Mouse (Mus musculus): ENCODE results near the gene Zic1. TPM values are rescaled to one million over a fixed set of nuclear protein-coding genes. Genes with fewer than 3 reads are reported as not detected.

Zic1 gene
- polyA plus RNA-seq, 1 experiment from 2014 or later, result 25.1 TPM

GRCm38 (mm10) chr9:91386502-91386890, 20.9 kb upstream of the Zic1 start:
- WGBS, result 3% methylated on average over 17 of the region's 17 CpGs
- Histone ChIP-seq H3K4me3 (replicated peaks; ENCODE audit: low read length) (peak overlapping the region; percentile 12; the same call in 1 of the 2 replicates), H3K27me3 (ENCODE audit: control insufficient read depth, insufficient read depth, low read length) (peaks cover 88% of the 10 kb centered on the region), H3K9ac (peak overlapping the region; percentile 48), H3K36me3 (replicated peaks; ENCODE audit: control insufficient read depth, insufficient read depth) (no peaks in the 10 kb centered on the region), H3K9me3 (ENCODE audit: control insufficient read depth, low read length) (no peaks in the 10 kb centered on the region), H3K27ac (peak overlapping the region; percentile 93), H3K4me1 (replicated peaks; ENCODE audit: control insufficient read depth, insufficient read depth, low read length) (no peaks in the 10 kb centered on the region), H3K4me2 (replicated peaks) (peak overlapping the region; percentile 47)
- ATAC-seq (ENCODE audit: low FRiP score) (no peak), DNase-seq (ENCODE audit: low spot score) (peak; percentile 74)

GRCm38 (mm10) chr9:91385561-91386430, 20.2 kb upstream of the Zic1 start:
- ATAC-seq (ENCODE audit: low FRiP score), result no peak
- DNase-seq (ENCODE audit: low spot score), result no peak
- peak overlapping the region; percentile 76 for H3K4me2 ChIP-seq (replicated peaks)
- no peaks in the 10 kb centered on the region for H3K9me3 ChIP-seq (ENCODE audit: control insufficient read depth, low read length)
- peak overlapping the region; percentile 48 for H3K9ac ChIP-seq
- H3K4me1 ChIP-seq (replicated peaks; ENCODE audit: control insufficient read depth, insufficient read depth, low read length), result no peaks in the 10 kb centered on the region
- peak overlapping the region; percentile 93 for H3K27ac ChIP-seq
- WGBS, result 7% methylated on average over 8 of the region's 8 CpGs
- H3K27me3 ChIP-seq (ENCODE audit: control insufficient read depth, insufficient read depth, low read length), result peaks cover 86% of the 10 kb centered on the region
- no peak overlapping the region for H3K4me3 ChIP-seq (replicated peaks; ENCODE audit: low read length)
- H3K36me3 ChIP-seq (replicated peaks; ENCODE audit: control insufficient read depth, insufficient read depth), result no peaks in the 10 kb centered on the region

DNA sequence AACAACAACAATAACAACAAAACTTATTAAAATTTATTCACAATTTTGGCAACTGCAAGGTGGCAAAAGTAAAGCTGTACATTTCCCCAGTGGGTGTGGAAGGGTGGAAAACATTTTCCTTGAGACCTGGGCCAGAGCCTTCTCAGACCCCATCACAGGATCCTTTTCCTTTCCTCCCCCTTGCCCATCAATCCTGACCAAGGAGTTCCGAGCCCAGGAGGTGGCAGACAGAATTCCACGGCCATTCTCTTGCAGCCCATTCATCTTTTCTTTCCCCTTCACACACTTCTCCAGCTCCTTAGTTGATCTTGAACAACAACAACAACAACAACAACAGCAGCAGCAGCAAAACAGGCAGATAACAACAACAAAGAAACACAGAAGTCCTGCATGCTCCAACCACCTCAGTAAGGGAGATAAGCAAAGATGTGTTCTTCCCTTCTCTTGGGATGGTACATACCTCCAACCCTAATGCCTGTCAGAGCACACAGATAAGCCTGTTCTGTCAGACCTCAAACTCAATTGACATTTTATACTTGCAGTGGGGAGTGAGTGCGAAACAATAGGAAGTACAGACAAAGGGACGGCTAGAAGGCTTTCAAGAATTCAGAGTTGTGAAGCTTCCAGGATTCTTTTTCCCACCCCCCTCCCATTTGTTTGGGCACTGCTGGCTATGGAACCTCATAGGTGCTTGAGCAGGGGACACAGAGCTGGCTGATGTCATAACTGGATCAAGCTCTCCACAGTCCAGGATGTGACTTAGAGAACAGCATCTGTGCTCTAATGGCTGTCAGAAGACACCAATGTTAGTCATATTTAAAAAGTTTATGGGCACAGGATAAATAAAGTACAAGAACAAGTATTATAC, 19.3 kb upstream of the Zic1 start:
- ATAC-seq (ENCODE audit: low FRiP score) (no peak), DNase-seq (ENCODE audit: low spot score) (no peak)
- peaks cover 85% of the 10 kb centered on the region for H3K27me3 ChIP-seq (ENCODE audit: control insufficient read depth, insufficient read depth, low read length)
- H3K36me3 ChIP-seq (replicated peaks; ENCODE audit: control insufficient read depth, insufficient read depth), result no peaks in the 10 kb centered on the region
- no peaks in the 10 kb centered on the region for H3K4me1 ChIP-seq (replicated peaks; ENCODE audit: control insufficient read depth, insufficient read depth, low read length)
- 0 out of 2 replicates have a peak overlapping the region, but pooled peaks have one; percentile 0 for H3K9ac ChIP-seq
- H3K9me3 ChIP-seq (ENCODE audit: control insufficient read depth, low read length), result no peaks in the 10 kb centered on the region
- H3K4me2 ChIP-seq (replicated peaks), result peak overlapping the region; percentile 76
- peak overlapping the region; percentile 93 for H3K27ac ChIP-seq
- 10% methylated on average over 4 of the region's 4 CpGs for WGBS
- H3K4me3 ChIP-seq (replicated peaks; ENCODE audit: low read length), result no peak overlapping the region

DNA sequence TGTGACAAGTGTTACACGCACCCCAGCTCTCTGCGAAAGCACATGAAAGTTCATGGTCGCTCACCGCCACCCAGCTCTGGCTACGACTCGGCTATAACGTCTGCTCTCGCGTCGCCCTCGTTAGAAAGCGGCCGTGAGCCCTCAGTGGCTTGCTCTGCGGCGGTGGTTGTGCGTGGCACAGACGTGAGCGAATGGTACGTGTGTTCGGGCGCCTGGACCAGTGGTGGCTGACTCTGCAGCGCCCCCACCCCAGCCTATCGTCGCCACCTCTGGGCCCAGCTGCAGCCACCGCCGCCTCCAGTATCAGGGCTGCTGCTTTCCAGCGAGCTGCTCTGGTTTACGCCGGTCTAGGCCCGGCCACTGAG, 18.5 kb upstream of the Zic1 start:
- Histone ChIP-seq H3K4me3 (replicated peaks; ENCODE audit: low read length) (peak overlapping the region; percentile 41), H3K27me3 (ENCODE audit: control insufficient read depth, insufficient read depth, low read length) (peaks cover 85% of the 10 kb centered on the region), H3K9me3 (ENCODE audit: control insufficient read depth, low read length) (no peaks in the 10 kb centered on the region), H3K9ac (peak overlapping the region; percentile 72), H3K36me3 (replicated peaks; ENCODE audit: control insufficient read depth, insufficient read depth) (no peaks in the 10 kb centered on the region), H3K4me1 (replicated peaks; ENCODE audit: control insufficient read depth, insufficient read depth, low read length) (no peaks in the 10 kb centered on the region), H3K4me2 (replicated peaks) (peak overlapping the region; percentile 76), H3K27ac (peak overlapping the region; percentile 93)
- DNase-seq (ENCODE audit: low spot score) (no peak), ATAC-seq (ENCODE audit: low FRiP score) (peak; percentile 44)
- 1% methylated on average over 30 of the region's 30 CpGs for WGBS

GRCm38 (mm10) chr9:91383441-91384135, 18.0 kb upstream of the Zic1 start:
- DNase-seq (ENCODE audit: low spot score) (peak; percentile 54), ATAC-seq (ENCODE audit: low FRiP score) (peak; percentile 55; the same call in 1 of the 2 replicates)
- H3K27me3 ChIP-seq (ENCODE audit: control insufficient read depth, insufficient read depth, low read length), result peaks cover 85% of the 10 kb centered on the region
- peak overlapping the region; percentile 72 for H3K9ac ChIP-seq
- peaks cover 4% of the 10 kb centered on the region; the same call in 1 of the 2 replicates for H3K4me1 ChIP-seq (replicated peaks; ENCODE audit: control insufficient read depth, insufficient read depth, low read length)
- peak overlapping the region; percentile 76 for H3K4me2 ChIP-seq (replicated peaks)
- no peaks in the 10 kb centered on the region for H3K36me3 ChIP-seq (replicated peaks; ENCODE audit: control insufficient read depth, insufficient read depth)
- H3K9me3 ChIP-seq (ENCODE audit: control insufficient read depth, low read length), result no peaks in the 10 kb centered on the region
- H3K4me3 ChIP-seq (replicated peaks; ENCODE audit: low read length), result peak overlapping the region; percentile 41
- peak overlapping the region; percentile 93 for H3K27ac ChIP-seq
- 1% methylated on average over 28 of the region's 28 CpGs for WGBS

GRCm38 (mm10) chr9:91382471-91383255, 17.1 kb upstream of the Zic1 start:
- Histone ChIP-seq H3K27ac (peak overlapping the region; percentile 93), H3K4me1 (replicated peaks; ENCODE audit: control insufficient read depth, insufficient read depth, low read length) (peaks cover 6% of the 10 kb centered on the region; the same call in 1 of the 2 replicates), H3K36me3 (replicated peaks; ENCODE audit: control insufficient read depth, insufficient read depth) (no peaks in the 10 kb centered on the region), H3K4me2 (replicated peaks) (peak overlapping the region; percentile 76), H3K9ac (peak overlapping the region; percentile 72), H3K9me3 (ENCODE audit: control insufficient read depth, low read length) (no peaks in the 10 kb centered on the region), H3K4me3 (replicated peaks; ENCODE audit: low read length) (peak overlapping the region; percentile 41), H3K27me3 (ENCODE audit: control insufficient read depth, insufficient read depth, low read length) (peaks cover 85% of the 10 kb centered on the region)
- 3% methylated on average over 24 of the region's 24 CpGs for WGBS
- DNase-seq (ENCODE audit: low spot score) (no peak), ATAC-seq (ENCODE audit: low FRiP score) (no peak)

DNA sequence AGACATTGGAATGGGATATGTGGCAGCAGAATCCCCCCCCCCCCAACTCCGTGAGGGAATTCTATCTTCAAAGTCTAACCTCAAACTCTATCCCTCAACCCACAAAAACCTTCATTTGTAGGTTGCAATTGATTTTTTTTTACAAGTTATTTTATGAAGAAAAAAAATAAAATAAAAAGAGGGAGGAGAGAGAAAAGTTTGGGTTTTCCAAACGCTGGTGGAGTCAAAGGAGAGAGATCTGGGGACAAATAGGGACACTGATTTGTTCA, 16.4 kb upstream of the Zic1 start:
- H3K4me2 ChIP-seq (replicated peaks), result peak overlapping the region; percentile 76
- DNase-seq (ENCODE audit: low spot score), result no peak
- WGBS, result 2% methylated on average over 2 of the region's 2 CpGs
- peaks cover 6% of the 10 kb centered on the region; the same call in 1 of the 2 replicates for H3K4me1 ChIP-seq (replicated peaks; ENCODE audit: control insufficient read depth, insufficient read depth, low read length)
- peaks cover 84% of the 10 kb centered on the region for H3K27me3 ChIP-seq (ENCODE audit: control insufficient read depth, insufficient read depth, low read length)
- no peaks in the 10 kb centered on the region for H3K9me3 ChIP-seq (ENCODE audit: control insufficient read depth, low read length)
- no peaks in the 10 kb centered on the region for H3K36me3 ChIP-seq (replicated peaks; ENCODE audit: control insufficient read depth, insufficient read depth)
- H3K9ac ChIP-seq, result peak overlapping the region; percentile 72
- H3K4me3 ChIP-seq (replicated peaks; ENCODE audit: low read length), result peak overlapping the region; percentile 41
- no peak for ATAC-seq (ENCODE audit: low FRiP score)
- H3K27ac ChIP-seq, result peak overlapping the region; percentile 93

GRCm38 (mm10) chr9:91381284-91382110, 15.9 kb upstream of the Zic1 start:
- H3K9me3 ChIP-seq (ENCODE audit: control insufficient read depth, low read length), result no peaks in the 10 kb centered on the region
- H3K36me3 ChIP-seq (replicated peaks; ENCODE audit: control insufficient read depth, insufficient read depth), result no peaks in the 10 kb centered on the region
- WGBS, result under 1% methylated on average over 60 of the region's 76 CpGs
- H3K27ac ChIP-seq, result peak overlapping the region; percentile 93
- peaks cover 6% of the 10 kb centered on the region; the same call in 1 of the 2 replicates for H3K4me1 ChIP-seq (replicated peaks; ENCODE audit: control insufficient read depth, insufficient read depth, low read length)
- ATAC-seq (ENCODE audit: low FRiP score), result peak; percentile 67
- peak overlapping the region; percentile 76 for H3K4me2 ChIP-seq (replicated peaks)
- no peak for DNase-seq (ENCODE audit: low spot score)
- H3K9ac ChIP-seq, result peak overlapping the region; percentile 72
- H3K4me3 ChIP-seq (replicated peaks; ENCODE audit: low read length), result peak overlapping the region; percentile 41
- peaks cover 85% of the 10 kb centered on the region for H3K27me3 ChIP-seq (ENCODE audit: control insufficient read depth, insufficient read depth, low read length)

Data from hindbrain, embryonic 14.5 days (tissue).